Mouse (Mus musculus) embryonic fibroblast, embryonic 13.5 days (primary cell): ENCODE data around the gene Btn1a1.

Source experiments
- CTCF ChIP-seq: IDR thresholded peaks from 2 replicates; pipeline ENCODE4 v1.5.1; 2011; ENCODE audit warnings: mild to moderate bottlenecking, control low read depth, low read length, moderate library complexity, borderline replicate concordance; ENCODE audit not compliant: insufficient read depth
- POLR2A ChIP-seq: IDR thresholded peaks from 2 replicates; pipeline ENCODE4 v1.6.1; 2011; ENCODE audit warnings: low read depth, mild to moderate bottlenecking, control low read depth, low read length, moderate library complexity

GRCm38 (mm10) chr13:23411311-23412210, 54.1 kb downstream of the Btn1a1 start:
- TF ChIP-seq CTCF: no peak
- TF ChIP-seq POLR2A: no peak
